Mouse (Mus musculus) heart, postnatal 25 days (tissue): ENCODE measurements at regions not wholly inside any gene's neighbourhood (a gene's known extent, or its start where the extent isn't known, plus 50 kb on each side); places are given as distances from the start of the nearest gene placed in this dataset.

Experiments used
- DNase-seq: peaks from one replicate; pipeline ENCODE4 v3.0.0; 2022; ENCODE audit warnings: low spot score
- intact Hi-C: fragments of 180-260 bp; cut with DNase I; formaldehyde crosslinking; loops from one replicate; pipeline ENCODE4 v1.15.1; 2025

- intact Hi-C loops, result no loop called here
These were observed 568.1 kb downstream of the Cenpc1 start for GRCm38 (mm10) chr5:85497261-85497660.

DNA sequence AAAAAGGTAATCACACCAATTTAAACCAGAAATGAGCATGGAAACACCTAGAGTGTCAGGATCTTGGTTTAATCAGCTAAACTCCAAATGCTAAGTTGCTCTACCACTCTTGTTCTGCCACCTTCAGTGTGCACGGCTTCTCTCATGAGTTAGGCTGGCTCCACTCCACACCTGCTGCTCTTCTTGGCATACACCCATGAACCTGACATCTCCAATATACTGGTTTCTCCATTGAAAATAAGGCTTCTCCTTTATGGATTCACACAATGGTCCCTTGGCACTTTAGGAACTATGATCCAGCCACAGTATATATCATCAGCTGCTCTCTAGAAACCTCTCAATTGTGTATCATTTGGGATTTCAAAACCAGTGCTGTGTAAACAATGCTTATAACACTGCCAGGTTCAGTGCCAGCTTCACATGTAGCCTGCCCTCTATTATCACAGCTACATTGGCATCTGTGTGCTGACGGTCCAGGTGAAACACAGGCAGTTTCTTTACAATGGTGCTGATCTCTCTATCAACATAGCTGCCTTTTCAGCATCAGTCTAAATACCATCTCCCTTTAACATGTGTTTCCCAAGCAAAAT is 579.6 kb downstream of the Cenpc1 start:
- intact Hi-C loops, result no loop called here
- no peak for DNase-seq

More at GRCm38 (mm10) chr5:85497261-85497660, 568.1 kb downstream of the Cenpc1 start:
- no peak for DNase-seq

DNA sequence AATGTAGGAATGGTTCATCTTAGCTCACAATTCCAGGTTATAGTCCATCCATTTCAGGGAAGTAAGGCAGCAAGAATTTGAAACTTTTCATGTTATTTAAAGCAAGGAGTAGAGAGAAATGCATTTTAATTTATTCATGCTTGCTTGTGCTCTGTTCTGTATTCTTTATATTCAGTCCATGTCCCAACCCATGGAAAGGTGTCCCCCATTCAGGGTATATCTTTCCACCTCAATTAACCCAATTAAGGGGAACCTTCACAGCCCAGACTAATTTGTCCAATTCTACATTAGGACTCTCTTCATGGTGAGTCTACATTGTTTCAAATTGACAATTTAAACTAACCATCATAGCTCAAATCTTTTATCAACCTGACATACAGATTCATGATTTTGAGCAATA is 580.2 kb downstream of the Cenpc1 start:
- no peak for DNase-seq
- intact Hi-C loops, result no loop called here

DNA sequence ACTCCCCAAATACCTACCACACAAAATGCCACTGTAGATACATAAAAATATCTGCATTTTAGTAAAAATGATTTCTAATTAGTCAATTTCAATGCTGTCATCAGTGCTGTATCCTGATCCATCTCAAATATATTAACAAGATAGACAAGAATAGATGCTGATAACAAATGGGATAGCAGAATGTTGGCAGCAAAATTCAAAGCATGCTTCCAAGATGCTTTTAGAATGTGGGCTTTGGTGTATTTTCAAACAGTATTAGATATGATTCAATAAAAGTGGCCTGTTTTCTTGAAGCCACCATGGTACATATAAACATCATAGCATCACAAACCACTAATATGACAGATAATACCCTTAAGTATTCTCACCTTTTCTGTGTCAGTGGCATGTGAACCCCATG is 597.6 kb downstream of the Cenpc1 start:
- DNase-seq, result no peak
- intact Hi-C loops, result no loop called here

DNA sequence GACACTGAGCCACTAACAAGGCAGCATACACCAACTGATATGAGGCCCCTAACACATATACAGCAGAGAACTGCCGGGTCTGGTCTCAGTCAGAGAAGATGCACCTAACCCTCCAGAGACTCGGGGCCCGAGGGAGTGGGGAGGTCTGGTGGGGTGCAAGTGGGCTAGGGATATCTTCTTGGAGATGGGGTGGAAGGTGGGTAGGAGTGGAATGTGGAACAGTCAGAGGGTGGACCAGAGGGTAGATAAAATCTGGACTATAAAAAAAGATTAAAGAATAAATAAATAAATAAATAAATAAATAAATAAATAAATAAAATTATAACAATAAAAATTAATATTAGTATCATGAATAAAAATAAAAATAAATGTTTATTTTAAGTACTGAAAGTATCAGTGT is 598.2 kb downstream of the Cenpc1 start:
- intact Hi-C loops, result no loop called here
- no peak for DNase-seq
